Mouse (Mus musculus): Measurements from ENCODE around the gene Cecr2.

GRCm38 (mm10) chr6:120648205-120648604 lies 18.0 kb upstream of the Cecr2 start:
- TF ChIP-seq CTCF (IDR thresholded peaks at IDR 0.05; ENCODE audit: low read depth, low read length), result no peak
- TF ChIP-seq POLR2A (IDR thresholded peaks at IDR 0.05; ENCODE audit: borderline replicate concordance, low read depth, low read length), result no peak
